Mouse (Mus musculus): Measurements from ENCODE around the gene Stap2.

Stap2 gene

DNA sequence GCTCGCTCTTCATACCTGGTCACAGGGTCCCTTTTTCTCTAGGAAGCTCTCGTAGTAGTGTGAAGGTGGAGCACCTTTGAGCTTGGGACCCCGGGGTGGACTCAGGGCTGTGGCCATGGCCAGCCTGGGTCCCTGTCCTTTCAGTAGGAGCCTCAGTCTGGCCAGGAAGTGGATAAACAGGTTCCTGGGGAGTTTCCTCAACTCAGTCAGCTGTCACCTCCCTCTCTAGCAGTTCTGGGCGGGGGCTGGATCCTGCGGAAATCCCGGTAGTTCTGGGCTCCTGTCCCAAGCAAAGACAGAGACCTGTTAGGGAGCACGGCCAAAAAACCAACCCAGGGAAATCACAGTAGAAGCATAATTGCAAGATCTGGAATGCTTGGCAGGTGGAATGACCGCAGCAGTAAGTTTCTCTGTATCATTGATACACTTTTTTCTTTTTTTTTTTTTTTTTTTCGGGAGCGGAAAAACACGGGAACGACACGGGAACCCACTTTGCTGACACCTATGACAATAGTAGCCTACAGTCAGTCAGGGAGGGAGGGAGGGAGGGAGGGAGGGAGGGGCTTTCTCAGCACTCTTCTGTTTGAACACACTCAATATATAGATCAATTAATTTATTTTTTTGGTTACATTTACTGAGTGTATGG, at the start of gene Stap2, which contains the start of gene Mpnd:
Stap2 (minus strand) TSS at position 170 of the 647 bp plus-strand sequence.
Mpnd (plus strand) TSS at position 297 of the 647 bp plus-strand sequence.
- peak; percentile 96 for DNase-seq (ENCODE audit: low read depth)

DNA sequence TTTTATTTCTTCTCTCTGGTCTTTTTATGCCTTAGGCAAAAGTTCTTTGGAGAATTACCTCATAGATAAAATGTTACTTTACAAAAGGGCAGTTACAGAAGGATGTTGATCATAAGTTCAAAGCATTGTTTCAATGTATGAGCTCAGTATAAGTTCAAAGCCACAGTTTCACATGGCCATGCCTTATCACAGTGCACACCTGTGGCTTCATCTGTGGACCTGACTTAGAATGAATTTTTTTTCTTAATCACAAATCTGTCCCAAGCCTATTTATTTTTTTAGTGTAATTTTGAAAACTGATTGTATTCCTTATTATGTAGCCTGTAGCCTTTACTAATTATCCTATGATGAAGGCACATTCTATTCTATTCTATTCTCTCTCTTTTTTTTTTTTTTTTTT, 49.6 kb upstream of the Stap2 start:
- DNase-seq (ENCODE audit: low read depth) = no peak

DNA sequence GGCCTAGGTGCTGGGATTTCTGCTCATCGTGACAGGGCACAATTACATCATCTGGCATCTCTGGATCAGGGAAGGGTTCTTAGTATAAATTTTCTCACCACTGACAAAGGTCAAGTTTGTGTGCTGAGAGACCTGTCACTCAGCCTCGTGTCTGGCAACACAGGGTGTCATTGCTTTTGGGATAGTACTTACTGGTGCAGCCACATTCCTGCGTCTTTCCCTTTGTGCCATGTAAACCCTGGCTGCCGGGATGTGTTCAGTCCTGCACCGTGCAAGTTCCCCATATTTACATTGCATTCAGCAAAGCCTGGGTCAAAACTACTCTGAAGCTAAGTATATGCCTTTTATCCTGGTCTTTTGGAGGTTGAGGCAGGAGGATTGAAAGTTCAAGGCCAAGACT, 46.0 kb upstream of the Stap2 start:
- no peak for DNase-seq (ENCODE audit: low read depth)

DNA sequence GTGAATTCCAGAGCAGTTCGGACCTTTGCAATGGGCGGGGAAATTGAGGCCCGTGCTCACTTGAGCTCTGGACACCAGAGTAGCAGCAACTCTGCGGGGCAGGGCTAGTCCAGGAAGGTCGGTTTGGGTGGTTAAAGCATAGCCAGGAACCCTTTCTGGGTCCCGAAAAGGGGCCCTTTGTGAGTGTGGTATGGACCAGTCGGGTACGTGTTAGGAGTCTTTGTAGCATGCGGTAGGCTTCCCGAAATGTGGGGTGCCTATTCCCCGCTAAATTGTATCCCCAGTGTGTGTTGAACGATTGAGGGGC, 35.4 kb upstream of the Stap2 start:
- no peak for DNase-seq (ENCODE audit: low read depth)

DNA sequence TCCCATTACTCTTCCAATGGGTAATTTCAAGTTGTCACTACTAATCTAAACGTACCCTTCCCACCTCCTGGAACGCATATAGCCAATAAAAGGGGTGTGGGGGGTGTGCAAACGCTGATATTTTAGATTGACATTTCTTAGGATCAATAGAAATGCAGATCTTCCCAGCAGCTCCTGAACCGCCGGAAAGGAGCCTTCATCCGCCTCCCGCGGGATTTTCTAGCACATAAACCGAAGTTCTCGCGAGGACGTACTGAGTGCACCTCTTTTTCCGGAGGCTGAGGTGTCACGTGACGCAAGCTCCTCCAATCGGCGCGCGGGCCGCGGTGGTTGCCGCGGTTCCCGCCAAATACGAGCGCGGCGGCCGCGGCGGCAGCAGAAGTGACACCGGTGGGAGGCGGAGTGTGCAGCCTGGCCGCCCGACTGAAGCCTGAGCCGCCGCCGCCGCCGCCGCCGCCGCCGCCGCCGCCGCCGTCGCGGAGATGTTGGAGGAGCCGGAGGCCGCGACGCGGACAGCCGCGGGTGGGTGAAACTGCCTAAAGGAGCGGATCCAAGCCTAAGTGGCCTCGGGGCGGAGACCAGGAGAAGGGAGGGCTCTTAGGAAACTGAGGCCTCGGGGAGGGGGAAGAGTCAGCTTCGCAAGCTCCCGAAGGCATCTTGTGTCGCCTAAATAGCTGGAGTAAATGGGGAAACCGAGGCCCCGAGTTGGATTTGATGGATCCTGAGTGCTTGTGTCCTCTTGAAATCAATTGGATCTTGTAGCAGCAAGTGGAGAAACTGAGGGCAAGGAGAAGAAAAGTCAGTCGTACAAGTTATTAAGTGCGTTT, 34.9 kb upstream of the Stap2 start, which contains the start of gene Chaf1a:
Chaf1a (plus strand) TSS at position 410 of the 827 bp plus-strand sequence.
- DNase-seq (ENCODE audit: low read depth) = peak; percentile 96

DNA sequence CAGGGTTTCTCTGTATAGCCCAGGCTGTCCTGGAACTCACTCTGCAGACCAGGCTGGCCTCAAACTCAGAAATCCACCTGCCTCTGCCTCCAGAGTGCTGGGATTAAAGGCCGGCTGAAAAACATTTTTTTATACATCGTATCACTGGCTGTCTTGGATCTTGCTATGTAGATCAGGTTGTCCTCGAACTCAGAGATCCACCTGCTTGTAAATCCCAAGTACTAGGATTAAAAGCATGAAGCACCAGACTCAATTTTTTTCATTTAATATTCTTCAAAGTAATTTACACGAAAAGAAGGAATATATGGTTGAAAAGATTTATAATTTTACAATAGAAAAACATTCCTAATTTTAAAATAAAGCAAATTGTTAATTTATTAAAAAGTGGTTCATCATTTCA, 34.0 kb upstream of the Stap2 start:
- no peak for DNase-seq (ENCODE audit: low read depth)

DNA sequence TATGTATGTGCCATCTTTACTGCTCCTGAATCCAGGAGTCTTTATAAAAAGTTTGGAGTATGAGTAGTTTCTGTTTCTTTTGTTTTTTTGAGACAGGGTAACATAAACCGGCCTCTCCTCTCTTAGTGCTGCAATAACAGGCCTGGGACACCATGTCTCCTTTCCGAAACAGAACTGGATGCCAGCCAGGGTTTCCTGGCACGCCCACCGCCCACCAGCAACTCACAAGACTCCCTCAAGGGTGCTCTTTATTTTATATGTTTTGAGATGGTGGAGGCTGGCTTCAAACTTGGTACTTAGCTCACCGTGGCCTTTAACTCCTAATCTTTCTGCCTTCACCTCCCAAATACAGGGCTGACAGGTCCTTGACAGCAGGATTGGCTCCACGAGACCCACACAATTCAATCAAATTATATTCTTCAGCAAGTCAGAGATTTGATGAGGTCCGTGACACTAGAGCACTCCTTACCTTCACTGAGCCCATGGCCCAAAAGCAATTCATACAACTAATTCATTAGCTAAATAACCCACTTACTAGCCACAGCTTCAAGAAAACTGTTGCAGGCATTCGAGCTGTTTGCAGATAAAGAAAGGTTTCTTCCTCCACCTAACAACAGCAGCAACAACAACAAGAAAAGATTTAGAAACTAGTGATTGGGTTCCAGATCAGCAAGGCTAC, 33.3 kb upstream of the Stap2 start:
- peak; percentile 18 for DNase-seq (ENCODE audit: low read depth)

DNA sequence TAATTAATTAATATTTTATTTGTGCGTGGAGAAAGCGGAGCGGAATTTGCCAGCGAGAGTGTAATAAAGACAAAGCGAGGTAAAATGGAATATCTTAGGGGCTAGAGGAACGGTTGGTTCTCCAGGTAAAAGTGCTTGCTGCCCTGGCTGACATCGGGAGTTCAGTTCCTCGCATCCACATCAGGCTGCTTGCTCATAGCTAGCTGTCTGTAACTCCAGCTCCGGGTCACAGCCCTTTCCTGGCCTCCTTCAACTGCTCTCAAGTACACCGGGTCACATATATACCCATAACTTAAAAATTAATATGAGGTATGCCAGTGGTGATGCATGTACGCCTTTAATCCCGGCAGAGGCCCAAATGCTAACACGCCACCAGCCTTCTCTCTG, 31.5 kb upstream of the Stap2 start:
- DNase-seq (ENCODE audit: low read depth) = no peak

DNA sequence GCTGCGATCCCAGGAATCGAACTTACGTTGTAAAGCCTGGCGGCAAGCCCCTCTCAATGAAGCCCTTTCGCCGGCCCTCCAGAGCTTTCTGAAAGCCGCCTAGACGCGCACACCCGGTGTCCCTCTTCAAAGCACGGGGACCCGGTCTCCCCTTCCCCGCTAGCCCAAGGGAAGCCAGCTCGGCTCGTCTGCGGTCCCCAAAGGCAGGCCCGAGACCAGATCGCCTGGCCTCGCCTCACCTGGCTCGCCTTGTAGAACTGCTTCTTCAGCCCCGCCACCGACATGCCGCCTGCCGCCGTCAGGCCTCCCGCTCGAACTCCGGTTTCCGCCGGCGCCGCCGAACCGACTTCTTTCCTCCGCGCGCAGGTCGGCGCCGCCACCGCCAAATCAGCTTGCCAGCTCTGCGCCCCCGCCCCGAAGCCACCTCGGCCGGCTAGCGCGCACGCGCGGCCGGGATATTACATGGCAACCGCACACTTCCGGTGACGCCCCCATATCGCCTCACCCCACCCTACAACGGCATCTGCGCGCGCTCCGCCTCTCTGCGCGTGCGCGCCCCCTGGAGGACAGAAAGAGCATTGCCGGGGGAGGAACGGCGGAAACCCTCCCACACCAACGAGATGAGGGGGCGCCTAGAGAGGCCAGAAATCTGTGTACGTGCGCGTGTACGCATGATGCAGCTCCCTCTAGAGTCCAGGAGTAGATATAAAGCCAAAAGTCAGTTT, 31.0 kb upstream of the Stap2 start, which contains the start of gene Sh3gl1:
Sh3gl1 (minus strand) TSS at position 460 of the 725 bp plus-strand sequence.
- DNase-seq (ENCODE audit: low read depth) = peak; percentile 100

DNA sequence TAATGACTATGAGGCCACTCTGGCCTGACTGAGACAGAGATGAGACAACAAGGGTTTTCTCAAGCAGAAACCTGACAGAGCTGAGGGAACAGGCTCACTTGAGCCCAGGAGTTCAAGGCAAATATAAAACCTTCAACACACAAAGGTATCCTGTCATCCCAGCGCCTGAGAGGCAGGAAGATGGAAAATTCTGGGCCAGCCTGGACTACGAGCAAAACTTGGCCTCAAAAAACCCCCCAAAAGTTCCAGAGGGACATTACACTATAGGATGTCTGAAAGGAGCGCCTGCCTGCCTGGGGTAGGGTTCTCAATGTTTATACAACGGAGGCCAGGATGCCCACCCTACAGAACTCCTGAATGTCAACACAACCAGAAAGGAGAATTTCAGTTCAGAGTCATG, 29.8 kb upstream of the Stap2 start:
- DNase-seq (ENCODE audit: low read depth) = peak; percentile 38

DNA sequence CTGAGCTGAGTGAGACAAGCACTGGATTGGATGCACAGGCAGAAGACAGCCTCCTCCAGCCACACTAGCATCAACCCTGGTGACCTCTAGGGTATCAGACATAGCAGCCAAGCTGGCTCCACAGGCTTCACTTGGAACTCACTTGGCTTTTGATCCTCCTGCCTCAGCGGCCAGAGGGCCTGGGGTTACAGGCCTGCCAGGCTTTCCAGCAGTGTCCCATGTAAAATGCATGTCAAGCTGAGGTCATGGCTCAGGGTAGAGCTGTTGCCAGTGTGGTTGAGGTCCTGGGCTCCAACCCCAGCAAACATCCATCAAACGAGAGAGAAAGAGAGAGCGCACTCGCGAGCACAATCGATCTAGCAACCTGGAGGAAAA, 29.3 kb upstream of the Stap2 start:
- DNase-seq (ENCODE audit: low read depth) = no peak

DNA sequence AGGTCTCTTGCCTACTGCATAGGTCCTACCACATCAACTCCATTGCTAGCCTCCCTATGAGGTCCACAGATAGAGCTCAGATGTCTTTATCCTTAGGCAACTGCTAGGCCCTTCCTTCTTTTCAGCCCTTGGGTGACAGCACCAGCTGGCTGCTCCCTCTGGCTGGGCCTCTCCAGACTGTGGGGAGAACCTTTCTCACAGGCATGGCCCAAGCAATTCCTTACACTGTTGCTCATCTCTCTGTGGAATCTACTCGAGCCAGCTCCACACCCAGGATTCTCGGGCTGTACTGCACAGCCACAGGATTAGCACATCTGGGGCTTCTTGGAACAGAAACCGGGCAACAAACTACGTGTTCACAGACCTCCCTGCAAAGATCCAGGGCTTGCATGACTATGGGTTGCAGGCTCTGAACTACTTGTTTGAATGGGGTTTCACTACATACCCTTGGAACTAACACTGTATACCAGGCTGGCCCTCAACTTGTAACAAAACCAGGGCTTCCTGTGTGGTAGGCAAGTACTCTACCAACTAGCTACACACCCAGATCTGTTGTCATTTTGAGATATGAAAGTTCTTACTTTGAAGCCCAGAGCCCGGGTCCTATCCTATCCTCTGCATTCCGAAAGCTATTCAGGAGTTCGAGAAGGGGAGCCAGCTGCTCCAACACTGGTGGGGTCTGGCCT, 28.8 kb upstream of the Stap2 start:
- DNase-seq (ENCODE audit: low read depth) = peak; percentile 66

DNA sequence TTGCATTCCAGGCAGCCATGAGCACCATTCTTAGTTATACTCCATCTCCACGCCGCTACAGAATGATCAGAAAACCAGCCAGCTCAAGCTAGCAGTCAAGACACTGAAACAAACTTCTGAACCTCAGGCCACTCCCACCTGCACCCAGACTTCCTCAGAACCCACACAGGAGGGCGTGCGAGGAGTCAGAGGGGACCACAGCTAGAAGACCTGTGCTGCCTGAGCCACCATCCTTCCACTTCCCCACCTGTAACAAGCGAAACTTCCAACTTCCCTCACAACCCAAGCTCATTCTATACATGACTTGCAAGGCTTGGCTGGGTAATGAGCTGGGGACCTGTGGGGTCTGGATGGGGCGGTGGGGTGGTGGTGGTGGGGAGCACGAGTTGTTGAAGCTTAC, 27.4 kb upstream of the Stap2 start:
- DNase-seq (ENCODE audit: low read depth) = peak; percentile 58

DNA sequence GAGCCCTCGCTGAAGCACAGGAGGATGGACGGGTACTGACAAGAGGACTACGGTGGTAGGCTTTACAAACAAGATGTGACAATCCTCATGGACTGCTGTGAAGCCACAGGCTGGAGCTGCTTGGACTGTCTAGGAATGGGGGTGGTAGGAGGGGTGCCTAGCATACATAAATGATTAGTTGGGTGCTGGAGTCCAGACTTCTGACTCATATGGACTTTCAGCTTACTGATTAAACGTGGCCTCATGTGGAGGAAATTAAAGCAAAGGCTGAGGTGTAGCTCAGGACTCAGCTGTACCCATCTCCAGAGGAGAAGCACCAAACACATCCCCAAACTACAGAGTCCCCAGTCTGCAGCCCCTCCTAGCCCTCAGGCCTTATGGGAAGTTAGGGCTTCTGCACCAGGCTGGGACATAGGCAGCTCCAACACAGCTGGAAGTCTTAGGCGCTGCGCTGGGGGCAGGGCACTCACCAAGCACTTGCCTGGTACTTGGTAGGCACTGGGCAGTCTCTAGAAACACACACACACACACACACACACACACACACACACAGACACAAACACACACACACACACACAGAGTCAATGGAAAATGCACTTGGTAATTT, 26.8 kb upstream of the Stap2 start:
- DNase-seq (ENCODE audit: low read depth) = peak; percentile 14

DNA sequence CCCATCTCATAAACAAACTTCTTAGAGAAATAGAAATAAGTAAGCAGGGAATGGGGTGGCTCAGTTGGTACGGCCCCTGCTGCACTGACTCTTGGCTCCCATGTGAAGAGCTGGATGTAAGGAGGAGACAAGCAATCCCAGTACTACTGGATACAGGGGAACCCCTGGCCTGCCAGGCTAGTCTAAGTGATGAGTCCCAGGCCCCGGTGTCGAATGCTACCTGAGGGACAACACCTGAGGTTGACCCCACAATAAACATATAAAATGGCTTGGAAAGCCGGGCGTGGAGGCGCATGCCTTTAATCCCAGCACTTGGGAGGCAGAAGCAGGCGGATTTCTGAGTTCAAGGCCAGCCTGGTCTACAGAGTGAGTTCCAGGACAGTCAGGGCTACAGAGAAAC, 26.0 kb upstream of the Stap2 start:
- DNase-seq (ENCODE audit: low read depth) = no peak

DNA sequence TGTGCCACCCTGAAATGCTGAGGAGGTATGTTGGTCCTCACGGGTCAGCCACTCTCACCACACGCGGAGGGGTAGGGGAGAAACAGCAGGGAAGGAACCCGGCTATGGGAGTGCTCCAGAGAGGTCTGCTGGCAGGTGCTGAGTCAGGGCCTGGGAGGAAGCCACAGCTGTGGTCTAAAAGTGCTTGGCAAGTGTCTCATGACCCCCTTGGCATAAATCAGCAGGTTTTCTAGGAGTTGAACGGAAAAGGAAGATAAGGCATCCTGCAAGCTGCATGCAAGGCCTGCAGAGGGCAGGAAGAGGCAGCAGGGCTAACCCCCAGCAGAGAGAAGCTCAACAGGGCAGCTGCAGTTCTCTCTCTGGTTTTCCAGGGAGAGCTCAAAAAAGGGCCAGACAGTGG, 25.5 kb upstream of the Stap2 start:
- DNase-seq (ENCODE audit: low read depth) = peak; percentile 35

DNA sequence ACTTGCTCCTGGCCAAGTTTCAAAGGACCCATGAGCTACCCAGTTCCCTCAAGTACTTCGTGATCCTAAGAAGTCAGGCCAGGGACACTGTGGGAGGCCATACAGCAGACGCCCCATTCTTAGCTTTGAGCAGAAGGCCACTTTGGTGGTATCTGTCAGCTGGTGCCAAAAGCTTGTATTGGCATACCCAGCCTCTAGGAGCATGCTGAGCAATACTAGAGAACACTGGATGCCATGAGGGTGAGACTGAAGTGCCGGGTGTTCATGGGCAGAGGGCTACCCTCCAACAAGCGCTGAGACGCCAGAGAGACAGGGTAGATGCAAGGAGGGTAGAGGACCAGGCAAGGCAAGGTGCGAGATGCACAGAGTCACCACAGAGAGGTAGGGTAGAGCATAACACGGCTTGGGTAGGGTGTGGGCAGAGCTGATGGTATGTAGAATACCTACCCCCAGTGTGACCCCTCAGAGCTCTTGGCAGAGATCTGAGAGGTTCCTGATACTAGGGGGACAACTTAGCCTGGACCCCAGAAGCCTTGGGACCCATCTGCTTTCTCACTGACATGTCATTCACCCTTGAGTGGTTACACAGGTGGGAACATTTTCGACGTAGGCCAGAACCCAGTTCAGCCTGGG, 25.0 kb upstream of the Stap2 start:
- no peak for DNase-seq (ENCODE audit: low read depth)

DNA sequence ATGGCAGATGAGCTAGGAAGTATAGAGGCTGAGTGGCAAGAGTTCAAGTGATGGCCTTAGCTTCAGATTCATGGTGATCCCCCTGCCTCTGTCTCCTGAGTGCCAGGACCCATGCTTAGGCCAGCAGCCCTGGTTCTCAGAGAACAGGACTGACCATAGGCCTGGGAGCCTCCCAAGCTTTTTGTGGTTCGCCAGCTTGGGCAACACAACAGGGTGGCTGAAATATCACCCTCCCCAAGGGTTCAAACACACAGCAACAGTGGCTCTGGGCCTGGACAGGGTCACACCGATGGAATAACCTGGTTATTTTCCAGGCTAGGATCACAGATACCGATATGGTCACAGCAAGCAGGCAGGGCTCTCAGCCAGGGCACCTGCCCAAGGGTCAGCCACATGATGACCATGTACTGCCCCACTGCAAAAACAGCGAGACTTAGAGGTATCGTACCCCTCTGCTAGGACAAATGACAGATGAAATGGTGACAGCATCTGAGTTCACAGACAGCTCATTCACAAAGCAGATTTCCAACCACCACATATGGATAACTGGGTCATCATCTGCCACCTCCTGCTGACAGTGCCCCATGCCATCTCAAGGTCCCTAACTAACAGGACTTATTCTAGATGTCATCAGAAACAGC, 22.5 kb upstream of the Stap2 start:
- DNase-seq (ENCODE audit: low read depth) = no peak

DNA sequence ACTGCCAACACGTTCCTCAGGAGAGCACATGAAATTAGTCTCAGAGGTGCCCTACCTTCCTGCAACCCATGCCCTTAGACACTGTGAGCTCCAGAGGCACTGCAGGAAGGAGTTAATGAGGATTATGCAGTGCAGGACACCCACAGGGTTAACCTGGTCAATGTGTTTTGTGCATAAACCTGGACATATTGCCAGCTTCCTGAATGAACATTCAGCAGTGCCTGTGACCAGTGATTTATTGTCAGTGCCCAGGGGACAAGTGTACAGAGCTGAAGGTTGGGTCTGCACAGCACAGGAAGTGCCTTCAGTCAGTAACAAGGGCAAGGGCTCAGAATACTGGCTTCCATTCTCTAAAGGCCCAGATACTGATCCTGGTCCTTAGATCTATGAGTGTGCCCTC, 21.5 kb upstream of the Stap2 start:
- peak; percentile 22 for DNase-seq (ENCODE audit: low read depth)

DNA sequence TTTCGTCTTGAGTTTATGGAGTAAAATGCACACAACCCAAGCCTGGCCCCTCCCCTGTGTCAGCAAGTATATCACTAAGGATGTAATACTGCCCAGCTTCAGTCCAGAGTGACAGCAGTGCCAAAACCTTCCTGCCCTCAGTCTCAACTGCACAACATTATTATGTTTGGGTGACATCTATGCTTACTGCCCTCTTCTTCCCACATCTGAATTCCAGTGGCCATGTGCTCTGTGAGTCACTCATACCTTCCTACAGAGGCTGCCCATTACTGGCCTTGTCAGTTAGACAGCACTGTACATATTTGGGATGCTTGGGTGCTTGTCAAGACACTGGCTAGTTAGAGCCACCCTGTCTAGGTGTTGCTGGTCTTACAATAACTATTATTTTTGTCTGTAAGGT, 20.9 kb upstream of the Stap2 start:
- no peak for DNase-seq (ENCODE audit: low read depth)

Data from naive thymus-derived CD4-positive, alpha-beta T cell, adult 2 months (primary cell).